Mouse (Mus musculus): ENCODE results near the gene Os9. TPM values are rescaled to one million over a fixed set of nuclear protein-coding genes. Genes with fewer than 3 reads are reported as not detected.
"Not testable (repeated sequence)": the region's sequence is repeated elsewhere in the genome, so short reads cannot be mapped to it uniquely, and the experiment has no call there.

Os9 gene
- polyA plus RNA-seq, 1 experiment from 2014 or later, result 47.5 TPM

- Histone ChIP-seq H3K9me3 (ENCODE audit: control insufficient read depth, low read length) (no peaks in the 10 kb centered on the region), H3K4me1 (ENCODE audit: control insufficient read depth, insufficient read depth, low read length) (no peaks in the 10 kb centered on the region), H3K27ac (ENCODE audit: low read depth, low read length) (no peak overlapping the region), H3K4me2 (replicated peaks; ENCODE audit: low read depth, low read length) (no peak overlapping the region), H3K27me3 (ENCODE audit: control insufficient read depth, insufficient read depth, low read length) (no peaks in the 10 kb centered on the region), H3K36me3 (ENCODE audit: control insufficient read depth, insufficient read depth, low read length) (no peaks in the 10 kb centered on the region), H3K9ac (ENCODE audit: low read depth, low read length) (no peak overlapping the region), H3K4me3 (ENCODE audit: low read length) (no peak overlapping the region)
- 84% methylated on average over 18 of the region's 18 CpGs for WGBS
- no peak for ATAC-seq (ENCODE audit: low FRiP score, low TSS enrichment)
Observed at GRCm38 (mm10) chr10:127138328-127139141, 17.6 kb upstream of the Os9 start.

GRCm38 (mm10) chr10:127137896-127138295 is 17.0 kb upstream of the Os9 start:
- Histone ChIP-seq H3K4me3 (ENCODE audit: low read length) (no peak overlapping the region), H3K9me3 (ENCODE audit: control insufficient read depth, low read length) (no peaks in the 10 kb centered on the region), H3K36me3 (ENCODE audit: control insufficient read depth, insufficient read depth, low read length) (no peaks in the 10 kb centered on the region), H3K4me2 (replicated peaks; ENCODE audit: low read depth, low read length) (no peak overlapping the region), H3K9ac (ENCODE audit: low read depth, low read length) (no peak overlapping the region), H3K4me1 (ENCODE audit: control insufficient read depth, insufficient read depth, low read length) (no peaks in the 10 kb centered on the region), H3K27ac (ENCODE audit: low read depth, low read length) (no peak overlapping the region), H3K27me3 (ENCODE audit: control insufficient read depth, insufficient read depth, low read length) (no peaks in the 10 kb centered on the region)
- ATAC-seq (ENCODE audit: low FRiP score, low TSS enrichment), result no peak
- WGBS, result 83% methylated on average over 3 of the region's 3 CpGs

GRCm38 (mm10) chr10:127136510-127136909 is 15.6 kb upstream of the Os9 start:
- WGBS, result 80% methylated on average over 4 of the region's 4 CpGs
- ATAC-seq (ENCODE audit: low FRiP score, low TSS enrichment), result no peak
- H3K9me3 ChIP-seq (ENCODE audit: control insufficient read depth, low read length), result no peaks in the 10 kb centered on the region
- H3K9ac ChIP-seq (ENCODE audit: low read depth, low read length), result no peak overlapping the region
- H3K4me2 ChIP-seq (replicated peaks; ENCODE audit: low read depth, low read length), result no peak overlapping the region
- H3K27ac ChIP-seq (ENCODE audit: low read depth, low read length), result no peak overlapping the region
- no peaks in the 10 kb centered on the region for H3K36me3 ChIP-seq (ENCODE audit: control insufficient read depth, insufficient read depth, low read length)
- no peaks in the 10 kb centered on the region for H3K27me3 ChIP-seq (ENCODE audit: control insufficient read depth, insufficient read depth, low read length)
- no peak overlapping the region for H3K4me3 ChIP-seq (ENCODE audit: low read length)
- H3K4me1 ChIP-seq (ENCODE audit: control insufficient read depth, insufficient read depth, low read length), result no peaks in the 10 kb centered on the region

- Histone ChIP-seq H3K9ac (ENCODE audit: low read depth, low read length) (no peak overlapping the region), H3K36me3 (ENCODE audit: control insufficient read depth, insufficient read depth, low read length) (no peaks in the 10 kb centered on the region), H3K4me2 (replicated peaks; ENCODE audit: low read depth, low read length) (no peak overlapping the region), H3K4me1 (ENCODE audit: control insufficient read depth, insufficient read depth, low read length) (no peaks in the 10 kb centered on the region), H3K9me3 (ENCODE audit: control insufficient read depth, low read length) (no peaks in the 10 kb centered on the region), H3K4me3 (ENCODE audit: low read length) (no peak overlapping the region), H3K27ac (ENCODE audit: low read depth, low read length) (no peak overlapping the region), H3K27me3 (ENCODE audit: control insufficient read depth, insufficient read depth, low read length) (no peaks in the 10 kb centered on the region)
- ATAC-seq (ENCODE audit: low FRiP score, low TSS enrichment), result 0 out of 2 replicates have a peak, but pooled peaks have one; percentile 49
- WGBS, result 61% methylated on average over 8 of the region's 8 CpGs
Observed at GRCm38 (mm10) chr10:127135118-127135836, 14.3 kb upstream of the Os9 start.

GRCm38 (mm10) chr10:127134394-127135035 is 13.6 kb upstream of the Os9 start:
- not testable (repeated sequence) for H3K9ac ChIP-seq (ENCODE audit: low read depth, low read length); H3K4me1 ChIP-seq (ENCODE audit: control insufficient read depth, insufficient read depth, low read length); H3K27ac ChIP-seq (ENCODE audit: low read depth, low read length); H3K9me3 ChIP-seq (ENCODE audit: control insufficient read depth, low read length); H3K27me3 ChIP-seq (ENCODE audit: control insufficient read depth, insufficient read depth, low read length); ATAC-seq (ENCODE audit: low FRiP score, low TSS enrichment); H3K36me3 ChIP-seq (ENCODE audit: control insufficient read depth, insufficient read depth, low read length); H3K4me2 ChIP-seq (replicated peaks; ENCODE audit: low read depth, low read length); H3K4me3 ChIP-seq (ENCODE audit: low read length)
- 86% methylated on average over 3 of the region's 3 CpGs for WGBS

- WGBS, result 52% methylated on average over 5 of the region's 5 CpGs
- Histone ChIP-seq H3K9me3 (ENCODE audit: control insufficient read depth, low read length) (no peaks in the 10 kb centered on the region), H3K27me3 (ENCODE audit: control insufficient read depth, insufficient read depth, low read length) (no peaks in the 10 kb centered on the region)
Observed at GRCm38 (mm10) chr10:127132469-127132868, 11.5 kb upstream of the Os9 start.

GRCm38 (mm10) chr10:127129431-127129830 is 8.5 kb upstream of the Os9 start:
- Histone ChIP-seq H3K9me3 (ENCODE audit: control insufficient read depth, low read length) (no peaks in the 10 kb centered on the region), H3K27ac (ENCODE audit: low read depth, low read length) (no peak overlapping the region), H3K4me2 (replicated peaks; ENCODE audit: low read depth, low read length) (no peak overlapping the region), H3K36me3 (ENCODE audit: control insufficient read depth, insufficient read depth, low read length) (no peaks in the 10 kb centered on the region), H3K4me1 (ENCODE audit: control insufficient read depth, insufficient read depth, low read length) (no peaks in the 10 kb centered on the region), H3K4me3 (ENCODE audit: low read length) (no peak overlapping the region), H3K27me3 (ENCODE audit: control insufficient read depth, insufficient read depth, low read length) (no peaks in the 10 kb centered on the region), H3K9ac (ENCODE audit: low read depth, low read length) (no peak overlapping the region)
- WGBS, result 73% methylated on average over 4 of the region's 4 CpGs
- ATAC-seq (ENCODE audit: low FRiP score, low TSS enrichment), result no peak

More at GRCm38 (mm10) chr10:127132469-127132868, 11.5 kb upstream of the Os9 start:
- Histone ChIP-seq H3K4me1 (ENCODE audit: control insufficient read depth, insufficient read depth, low read length) (no peaks in the 10 kb centered on the region), H3K36me3 (ENCODE audit: control insufficient read depth, insufficient read depth, low read length) (no peaks in the 10 kb centered on the region), H3K4me2 (replicated peaks; ENCODE audit: low read depth, low read length) (no peak overlapping the region), H3K4me3 (ENCODE audit: low read length) (no peak overlapping the region), H3K9ac (ENCODE audit: low read depth, low read length) (no peak overlapping the region), H3K27ac (ENCODE audit: low read depth, low read length) (no peak overlapping the region)
- no peak for ATAC-seq (ENCODE audit: low FRiP score, low TSS enrichment)

GRCm38 (mm10) chr10:127127711-127128279 is 6.9 kb upstream of the Os9 start:
- H3K4me1 ChIP-seq (ENCODE audit: control insufficient read depth, insufficient read depth, low read length), result 0 out of 2 replicates have a peak, but pooled peaks cover 2% of the 10 kb centered on the region
- no peaks in the 10 kb centered on the region for H3K27me3 ChIP-seq (ENCODE audit: control insufficient read depth, insufficient read depth, low read length)
- H3K9me3 ChIP-seq (ENCODE audit: control insufficient read depth, low read length), result no peaks in the 10 kb centered on the region
- H3K9ac ChIP-seq (ENCODE audit: low read depth, low read length), result no peak overlapping the region
- WGBS, result 77% methylated on average over 7 of the region's 7 CpGs
- H3K27ac ChIP-seq (ENCODE audit: low read depth, low read length), result no peak overlapping the region
- H3K36me3 ChIP-seq (ENCODE audit: control insufficient read depth, insufficient read depth, low read length), result no peaks in the 10 kb centered on the region
- ATAC-seq (ENCODE audit: low FRiP score, low TSS enrichment), result no peak
- no peak overlapping the region for H3K4me2 ChIP-seq (replicated peaks; ENCODE audit: low read depth, low read length)
- H3K4me3 ChIP-seq (ENCODE audit: low read length), result no peak overlapping the region

Measured in kidney, embryonic 14.5 days (tissue).